In genomic region chr19:10086976-10087375, GRCm38 (mm10) we compare ENCODE assay signal across 20 mouse cellular contexts. TPM values are rescaled to one million over a fixed set of nuclear protein-coding genes. Genes with fewer than 3 reads are reported as not detected.
"Had no signal": no experiment of that assay in that cellular context is flagged by ENCODE, and none has a peak within 500 bp of the region (broad histone marks: within the 10 kb centered on the region; RNA-seq: fewer than 3 reads in every experiment).

No protein-coding gene starts in this region.

- H3K27ac ChIP-seq: liver, embryonic 15.5 days; lung, embryonic 15.5 days; macrophage; midbrain, embryonic 13.5 days; midbrain, embryonic 15.5 days; neural tube, embryonic 12.5 days; stomach, embryonic 15.5 days; stomach, postnatal 0 days had no signal

- H3K27me3 ChIP-seq: liver, embryonic 15.5 days; lung, embryonic 15.5 days; megakaryocyte, embryonic 14.5 days; midbrain, embryonic 13.5 days; midbrain, embryonic 15.5 days; neural tube, embryonic 12.5 days; stomach, embryonic 15.5 days had no signal

- H3K9ac ChIP-seq: liver, embryonic 15.5 days; liver, postnatal 0 days; lung, embryonic 15.5 days; midbrain, embryonic 13.5 days; midbrain, embryonic 15.5 days; neural tube, embryonic 12.5 days; stomach, embryonic 15.5 days had no signal

- H3K4me3 ChIP-seq: liver, embryonic 15.5 days; lung, embryonic 15.5 days; megakaryocyte, embryonic 14.5 days; midbrain, embryonic 13.5 days; midbrain, embryonic 15.5 days; neural tube, embryonic 12.5 days; stomach, embryonic 15.5 days had no signal

- H3K4me2 ChIP-seq: liver, embryonic 15.5 days; lung, embryonic 15.5 days; midbrain, embryonic 11.5 days; midbrain, embryonic 13.5 days; midbrain, embryonic 15.5 days; neural tube, embryonic 12.5 days; stomach, embryonic 15.5 days had no signal

- H3K4me1 ChIP-seq: liver, embryonic 15.5 days; lung, embryonic 15.5 days; midbrain, embryonic 13.5 days; midbrain, embryonic 15.5 days; neural tube, embryonic 12.5 days; stomach, embryonic 15.5 days had no signal

- ATAC-seq: liver, postnatal 0 days; lung, postnatal 0 days; midbrain, embryonic 13.5 days; midbrain, embryonic 15.5 days had no signal

- H3K9me3 ChIP-seq: liver, embryonic 15.5 days; lung, embryonic 15.5 days; megakaryocyte, embryonic 14.5 days; midbrain, embryonic 13.5 days; midbrain, embryonic 15.5 days; neural tube, embryonic 12.5 days; stomach, embryonic 15.5 days had no signal

- DNase-seq: liver, postnatal 0 days; lung, adult 2 months; lung, postnatal 14 days; lung, postnatal 36 days; right cerebral cortex, postnatal 14 days; thymus, postnatal 14 days; thymus, postnatal 36 days had no signal

RNA-seq across cellular contexts. Expression of gene Fads3, which starts 45.6 kb away (rescaled TPM):
- total RNA-seq: monocyte, adult 5-6 weeks; neutrophil, adult 5-6 weeks had no signal
